In genomic region chr13:91413752-91414503, GRCm38 (mm10) we compare ENCODE assay signal across 9 mouse cellular contexts.
"Had no signal": no experiment of that assay in that cellular context is flagged by ENCODE, and none has a peak within 500 bp of the region (broad histone marks: within the 10 kb centered on the region; RNA-seq: fewer than 3 reads in every experiment).

No protein-coding gene starts in this region.

- ATAC-seq: midbrain, embryonic 13.5 days; midbrain, embryonic 15.5 days had no signal

- DNase-seq: lung, adult 18-20 months; lung, embryonic 14.5 days; lung, postnatal 10 days; right cerebral cortex, postnatal 14 days; thymus, adult 18-20 months; thymus, postnatal 14 days; thymus, postnatal 36 days had no signal
